Mouse (Mus musculus) MEL-GATA-1-ER (cell line): ENCODE results near the gene Qtrt1.

Source experiments
- DNase-seq: peaks from one replicate; pipeline ENCODE4 v3.0.0-alpha.2; 2012; ENCODE audit warnings: low read depth; ENCODE audit errors: extremely low read depth

Qtrt1 gene

GRCm38 (mm10) chr9:21419646-21420045, 8.0 kb downstream of the Qtrt1 start:
- no peak for DNase-seq

- peak; percentile 100 for DNase-seq
Measured at GRCm38 (mm10) chr9:21424631-21425555, 13.3 kb downstream of the Qtrt1 start, which contains the start of gene Dnm2. Gene Dnm2 (plus strand): TSS chr9:21424908.

- DNase-seq, result no peak
Measured at GRCm38 (mm10) chr9:21425556-21425945, 13.9 kb downstream of the Qtrt1 start.

- DNase-seq, result peak; percentile 75
Measured at GRCm38 (mm10) chr9:21426013-21426412, 14.4 kb downstream of the Qtrt1 start.

- no peak for DNase-seq
Measured at GRCm38 (mm10) chr9:21426525-21426924, 14.9 kb downstream of the Qtrt1 start.

- no peak for DNase-seq
Measured at GRCm38 (mm10) chr9:21427773-21428172, 16.1 kb downstream of the Qtrt1 start.

- no peak for DNase-seq
Measured at GRCm38 (mm10) chr9:21428178-21428577, 16.5 kb downstream of the Qtrt1 start.

- DNase-seq, result no peak
Measured at GRCm38 (mm10) chr9:21430724-21431123, 19.1 kb downstream of the Qtrt1 start.

GRCm38 (mm10) chr9:21432066-21432465, 20.4 kb downstream of the Qtrt1 start:
- DNase-seq, result no peak

- no peak for DNase-seq
Measured at GRCm38 (mm10) chr9:21433766-21434165, 22.1 kb downstream of the Qtrt1 start.

- no peak for DNase-seq
Measured at GRCm38 (mm10) chr9:21434410-21434809, 22.8 kb downstream of the Qtrt1 start.

- DNase-seq, result no peak
Measured at GRCm38 (mm10) chr9:21435777-21436635, 24.4 kb downstream of the Qtrt1 start.

GRCm38 (mm10) chr9:21437577-21437976, 25.9 kb downstream of the Qtrt1 start:
- DNase-seq, result no peak

- no peak for DNase-seq
Measured at GRCm38 (mm10) chr9:21438219-21438618, 26.6 kb downstream of the Qtrt1 start.

- peak; percentile 23 for DNase-seq
Measured at GRCm38 (mm10) chr9:21439456-21439855, 27.8 kb downstream of the Qtrt1 start.

GRCm38 (mm10) chr9:21439914-21440313, 28.3 kb downstream of the Qtrt1 start:
- DNase-seq, result no peak

- no peak for DNase-seq
Measured at GRCm38 (mm10) chr9:21440387-21440786, 28.8 kb downstream of the Qtrt1 start.

- DNase-seq, result no peak
Measured at GRCm38 (mm10) chr9:21443853-21444252, 32.2 kb downstream of the Qtrt1 start.

GRCm38 (mm10) chr9:21444574-21444973, 32.9 kb downstream of the Qtrt1 start:
- DNase-seq, result no peak

GRCm38 (mm10) chr9:21445081-21445744, 33.6 kb downstream of the Qtrt1 start:
- DNase-seq, result no peak

GRCm38 (mm10) chr9:21447778-21448177, 36.1 kb downstream of the Qtrt1 start:
- DNase-seq, result no peak
